Mouse (Mus musculus) limb, embryonic 14.5 days (tissue): ENCODE measurements around the gene Stra8. TPM values are rescaled to one million over a fixed set of nuclear protein-coding genes. Genes with fewer than 3 reads are reported as not detected.

Source experiments
- ATAC-seq: fragments of 200-750 bp; cut with Nextera tagmentation; 2 replicates; pipeline ENCODE4 v1.8.0; 2017; ENCODE audit warnings: low read depth, moderate number of reproducible peaks, moderate TSS enrichment; ENCODE audit not compliant: low FRiP score
- DNase-seq: peaks from one replicate; pipeline ENCODE4 v3.0.0-alpha.2; 2015; ENCODE audit warnings: low spot score
- H3K27ac ChIP-seq: fragments of 300-500 bp; sonication (generic); replicated peaks from 2 replicates; pipeline ENCODE4 v1.5.1; 2014; ENCODE audit warnings: low read depth, mild to moderate bottlenecking, low read length, moderate library complexity, mixed read lengths
- H3K27me3 ChIP-seq: fragments of 300-500 bp; sonication (generic); 2 replicates; pipeline ENCODE4 v1.6.1; 2014; ENCODE audit warnings: low read length, mixed read lengths; ENCODE audit not compliant: control insufficient read depth, insufficient read depth
- H3K36me3 ChIP-seq: fragments of 300-500 bp; sonication (generic); 2 replicates; pipeline ENCODE4 v1.6.1; 2014; ENCODE audit warnings: mild to moderate bottlenecking, low read length, moderate library complexity, mixed read lengths; ENCODE audit not compliant: control insufficient read depth, insufficient read depth
- H3K4me1 ChIP-seq: fragments of 300-500 bp; sonication (generic); 2 replicates; pipeline ENCODE4 v1.6.1; 2014; ENCODE audit warnings: antibody characterized with exemption, low read length, mixed read lengths; ENCODE audit not compliant: control insufficient read depth, insufficient read depth
- H3K4me2 ChIP-seq: fragments of 300-500 bp; sonication (generic); replicated peaks from 2 replicates; pipeline ENCODE4 v1.6.1; 2014; ENCODE audit warnings: low read depth, mild to moderate bottlenecking, low read length, moderate library complexity; ENCODE audit not compliant: severe bottlenecking
- H3K4me3 ChIP-seq: fragments of 300-500 bp; sonication (generic); replicated peaks from 2 replicates; pipeline ENCODE4 v1.5.1; 2014; ENCODE audit warnings: low read length
- H3K9ac ChIP-seq: fragments of 300-500 bp; sonication (generic); 2 replicates; pipeline ENCODE4 v1.6.1; 2014; ENCODE audit warnings: mild to moderate bottlenecking, low read depth, low read length, moderate library complexity; ENCODE audit not compliant: severe bottlenecking
- H3K9me3 ChIP-seq: fragments of 300-500 bp; sonication (generic); 2 replicates; pipeline ENCODE4 v1.6.1; 2016; ENCODE audit warnings: low read length; ENCODE audit not compliant: control insufficient read depth
- POLR2A ChIP-seq: fragments of 200-500 bp; IDR thresholded peaks from 2 replicates; pipeline ENCODE4 v1.8.0; 2012; ENCODE audit warnings: inconsistent platforms, mild to moderate bottlenecking, moderate library complexity, borderline replicate concordance; ENCODE audit not compliant: insufficient read depth, insufficient read length; ENCODE audit errors: extremely low read depth
- WGBS: fragments of 180-500 bp; shearing (Covaris S2); extraction: QIAGEN DNeasy Blood & Tissue Kit; methylation state at CpG from one replicate; pipeline ENCODE4 v1.1.7; 2014; 5-methylcytosine and 5-hydroxymethylcytosine counted together
- polyA plus RNA-seq, 2 experiments: library from polyadenylated mRNA; depleted of rRNA in 1 of 2; stranded (reverse) in 1 of 2; unstranded in 1 of 2; fragments of >200 nt; fragmentation: Nextera tagmentation in 1 of 2; extraction: Ambion mirVana in 1 of 2; gene quantifications; 2 replicates each; pipeline versions ENCODE4 v1.2.1 to v1.2.3; 2012 to 2014

The Stra8 gene
- polyA plus RNA-seq, 2 experiments = 0.05 TPM; not detected in 1

- Histone ChIP-seq H3K36me3 (peaks cover 44% of the 10 kb centered on the region), H3K4me3 (no peak overlapping the region), H3K9ac (no peak overlapping the region), H3K27me3 (no peaks in the 10 kb centered on the region), H3K27ac (no peak overlapping the region), H3K4me2 (no peak overlapping the region), H3K9me3 (no peaks in the 10 kb centered on the region), H3K4me1 (peaks cover 9% of the 10 kb centered on the region; the same call in 1 of the 2 replicates)
- 82% methylated on average over 16 of the region's 16 CpGs for WGBS
- DNase-seq (no peak), ATAC-seq (no peak)
- no peak for TF ChIP-seq POLR2A
Observed at GRCm38 (mm10) chr6:34879101-34879740, 40.7 kb upstream of the Stra8 start.

- WGBS = 48% methylated on average over 6 of the region's 6 CpGs
- Histone ChIP-seq H3K4me3 (no peak overlapping the region), H3K27ac (no peak overlapping the region), H3K9ac (no peak overlapping the region), H3K4me2 (no peak overlapping the region), H3K4me1 (peaks cover 9% of the 10 kb centered on the region; the same call in 1 of the 2 replicates), H3K27me3 (no peaks in the 10 kb centered on the region), H3K36me3 (peaks cover 52% of the 10 kb centered on the region), H3K9me3 (no peaks in the 10 kb centered on the region)
- ATAC-seq (no peak), DNase-seq (no peak)
- TF ChIP-seq POLR2A = no peak
Observed at GRCm38 (mm10) chr6:34879911-34880475, 40.0 kb upstream of the Stra8 start.

- H3K4me2 ChIP-seq = no peak overlapping the region
- no peak overlapping the region for H3K4me3 ChIP-seq
- H3K27me3 ChIP-seq = no peaks in the 10 kb centered on the region
- 78% methylated on average over 7 of the region's 7 CpGs for WGBS
- H3K4me1 ChIP-seq = no peaks in the 10 kb centered on the region
- ATAC-seq = no peak
- TF ChIP-seq POLR2A = no peak
- H3K9ac ChIP-seq = no peak overlapping the region
- H3K36me3 ChIP-seq = peaks cover 82% of the 10 kb centered on the region
- no peak overlapping the region for H3K27ac ChIP-seq
- no peak for DNase-seq
- no peaks in the 10 kb centered on the region for H3K9me3 ChIP-seq
Observed at GRCm38 (mm10) chr6:34884724-34885123, 35.2 kb upstream of the Stra8 start.

GRCm38 (mm10) chr6:34887131-34887850, 32.7 kb upstream of the Stra8 start:
- Histone ChIP-seq H3K27ac (no peak overlapping the region), H3K27me3 (no peaks in the 10 kb centered on the region), H3K36me3 (peaks cover 75% of the 10 kb centered on the region), H3K9ac (no peak overlapping the region), H3K9me3 (no peaks in the 10 kb centered on the region), H3K4me2 (no peak overlapping the region), H3K4me1 (no peaks in the 10 kb centered on the region), H3K4me3 (no peak overlapping the region)
- TF ChIP-seq POLR2A = no peak
- ATAC-seq (peak; percentile 87), DNase-seq (no peak)
- 73% methylated on average over 6 of the region's 6 CpGs for WGBS

- no peak for ATAC-seq
- WGBS = 77% methylated on average over 4 of the region's 4 CpGs
- no peaks in the 10 kb centered on the region for H3K4me1 ChIP-seq
- H3K4me2 ChIP-seq = no peak overlapping the region
- no peaks in the 10 kb centered on the region for H3K27me3 ChIP-seq
- H3K9ac ChIP-seq = no peak overlapping the region
- H3K36me3 ChIP-seq = peaks cover 79% of the 10 kb centered on the region
- TF ChIP-seq POLR2A = no peak
- no peak for DNase-seq
- H3K27ac ChIP-seq = no peak overlapping the region
- H3K4me3 ChIP-seq = no peak overlapping the region
- no peaks in the 10 kb centered on the region for H3K9me3 ChIP-seq
Observed at GRCm38 (mm10) chr6:34889185-34889584, 30.8 kb upstream of the Stra8 start.
